Mouse (Mus musculus): ENCODE results near the gene Gm20696.

DNA sequence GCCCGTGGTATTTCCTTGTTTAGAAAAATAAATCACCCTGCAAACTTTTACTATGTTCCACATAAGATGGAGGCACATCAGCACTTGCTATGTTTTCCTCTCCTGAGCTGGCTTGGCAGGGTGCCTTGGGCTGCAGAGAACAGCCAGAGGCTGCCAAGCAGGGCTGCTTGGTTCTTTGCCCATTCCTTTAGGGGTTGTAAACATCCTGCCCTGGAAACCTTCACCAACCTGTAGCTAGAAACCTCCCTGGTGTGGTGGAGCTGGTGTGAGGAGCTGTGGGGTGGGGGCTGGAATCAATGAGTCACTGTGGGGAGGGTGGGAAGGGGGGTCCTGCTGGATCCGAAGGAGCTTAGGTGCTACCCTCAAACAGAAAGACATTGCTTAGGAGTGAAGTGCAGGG, 61.8 kb downstream of the Gm20696 start:
- TF ChIP-seq CTCF (IDR thresholded peaks at IDR 0.05; ENCODE audit: control insufficient read depth, insufficient read depth, low read length) = no peak
- TF ChIP-seq POLR2A (IDR thresholded peaks at IDR 0.05; ENCODE audit: borderline replicate concordance, control insufficient read depth, low read depth, low read length) = no peak
